Mouse (Mus musculus): Measurements from ENCODE around the gene Tex11.
A peak's percentile ranks its signal among the peaks of the same experiment; 100 is the strongest.
"Not testable (repeated sequence)": the region's sequence is repeated elsewhere in the genome, so short reads cannot be mapped to it uniquely, and the experiment has no call there.

Tex11 gene

GRCm38 (mm10) chrX:101059541-101059940 is at the start of gene Tex11:
Gene Tex11 (minus strand): TSS chrX:101059667.
- DNase-seq: no peak

GRCm38 (mm10) chrX:101085920-101086319 is 26.5 kb upstream of the Tex11 start, which contains the start of gene Slc7a3:
Gene Slc7a3 (minus strand): TSS chrX:101086020.
- DNase-seq: peak in 1 of 2 experiments; percentile 11

DNA sequence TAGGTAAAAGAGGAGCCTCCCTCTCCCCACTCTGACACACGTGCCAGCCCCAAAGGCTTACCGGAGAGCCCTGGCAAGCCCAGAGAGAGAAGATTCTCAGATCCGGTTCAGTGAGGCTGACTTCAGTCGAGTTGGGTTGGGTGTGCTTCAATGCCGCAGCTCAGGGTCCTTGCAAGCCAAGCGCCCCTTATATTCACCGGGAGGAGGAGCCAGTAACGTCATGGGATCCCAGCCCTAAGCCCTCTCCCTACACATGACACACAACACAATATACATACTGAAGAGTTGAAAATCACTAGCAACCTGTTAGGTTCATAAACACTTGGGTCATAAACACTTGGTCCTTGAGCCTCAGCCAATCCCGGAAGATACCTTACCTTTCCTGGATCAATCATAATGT is 25.7 kb upstream of the Tex11 start:
- DNase-seq: not testable (repeated sequence)

DNA sequence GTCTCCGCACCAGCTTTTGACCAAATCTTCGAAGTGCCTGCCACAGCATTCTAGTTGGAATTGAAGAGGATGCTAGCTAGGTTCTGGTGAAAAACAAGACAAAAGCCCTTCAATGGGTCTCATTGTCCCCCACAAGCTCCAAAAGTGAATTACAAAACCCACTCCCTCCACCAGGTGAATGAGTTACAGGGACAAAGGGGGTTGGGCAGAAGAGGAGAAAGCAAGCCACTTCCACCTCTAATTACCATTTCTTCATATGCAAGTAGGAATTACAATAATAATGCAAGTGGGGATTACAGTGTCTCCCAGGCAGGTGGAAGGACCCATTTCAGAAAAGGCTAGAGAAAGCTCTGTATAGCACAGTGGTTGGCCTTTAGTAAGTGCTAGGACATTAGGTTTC is 24.7 kb upstream of the Tex11 start:
- DNase-seq: no peak

DNA sequence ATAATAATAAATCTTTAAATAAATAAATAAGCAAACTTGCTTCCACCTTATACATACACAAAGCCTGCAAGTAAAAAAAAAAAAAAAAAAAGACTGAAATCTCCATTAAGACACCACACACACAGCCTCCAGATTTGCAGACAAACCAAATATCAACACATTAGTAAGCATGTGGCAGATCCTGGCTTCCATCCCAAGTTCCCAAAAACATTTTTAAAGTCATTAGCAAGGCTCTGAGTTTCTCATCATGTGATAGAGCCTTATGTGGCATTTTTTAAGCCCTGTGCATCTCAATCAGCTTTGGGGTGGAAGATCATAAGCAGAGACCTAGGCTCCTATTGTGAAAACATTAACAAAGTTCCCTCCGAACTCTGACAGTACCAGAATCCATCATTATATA is 5.8 kb upstream of the Tex11 start:
- DNase-seq: no peak

- DNase-seq: peak; percentile 7 to 49
Observed at GRCm38 (mm10) chrX:101063503-101063902, 4.0 kb upstream of the Tex11 start.

- DNase-seq: peak in 1 of 2 experiments; percentile 5
Observed at GRCm38 (mm10) chrX:100943640-100944039, 115.8 kb downstream of the Tex11 start.

GRCm38 (mm10) chrX:100839211-100839610 is 220.3 kb downstream of the Tex11 start:
- DNase-seq: no peak

DNA sequence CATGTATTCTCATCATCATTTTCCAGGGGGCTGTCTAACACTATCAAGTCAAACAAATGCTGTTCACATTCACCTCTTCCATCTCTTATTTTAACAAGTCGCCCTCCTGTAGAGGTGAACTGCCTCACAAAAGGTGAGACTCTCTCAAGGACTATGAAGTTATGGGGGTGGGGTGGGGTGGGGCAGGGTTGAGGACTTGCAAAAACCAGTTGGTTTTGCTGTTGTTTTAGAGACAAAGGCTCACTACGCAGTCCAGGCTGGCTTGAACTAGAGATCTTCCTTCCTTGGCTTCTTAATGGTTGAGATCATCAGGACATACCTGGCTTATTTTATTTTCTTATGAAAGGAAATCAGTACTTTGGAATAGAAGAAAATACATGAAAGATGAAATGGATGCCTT is 226.7 kb downstream of the Tex11 start:
- no peak for DNase-seq

- no peak for DNase-seq
Observed at GRCm38 (mm10) chrX:100825557-100825956, 233.9 kb downstream of the Tex11 start.

DNA sequence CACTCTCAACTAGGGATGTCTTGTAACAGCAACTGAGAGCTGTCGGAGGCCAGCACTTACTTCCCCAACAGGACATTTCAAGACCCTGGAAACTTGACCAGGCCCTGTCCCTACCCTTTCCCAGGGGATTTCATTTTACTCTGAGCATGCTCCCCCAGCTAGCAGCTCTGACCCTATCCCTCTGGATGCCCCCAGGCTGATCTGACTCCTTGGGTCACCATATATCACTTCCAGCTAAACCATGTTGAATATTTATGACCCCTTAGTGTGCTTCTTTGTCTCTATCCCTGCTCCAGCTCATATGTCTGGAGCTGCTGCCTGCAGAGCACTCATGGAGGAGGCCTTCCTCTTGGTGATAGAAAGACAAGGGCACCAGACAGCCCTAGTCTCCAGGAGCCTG is 238.3 kb downstream of the Tex11 start:
- DNase-seq: no peak

GRCm38 (mm10) chrX:100818681-100819080 is 240.8 kb downstream of the Tex11 start:
- DNase-seq: no peak

DNA sequence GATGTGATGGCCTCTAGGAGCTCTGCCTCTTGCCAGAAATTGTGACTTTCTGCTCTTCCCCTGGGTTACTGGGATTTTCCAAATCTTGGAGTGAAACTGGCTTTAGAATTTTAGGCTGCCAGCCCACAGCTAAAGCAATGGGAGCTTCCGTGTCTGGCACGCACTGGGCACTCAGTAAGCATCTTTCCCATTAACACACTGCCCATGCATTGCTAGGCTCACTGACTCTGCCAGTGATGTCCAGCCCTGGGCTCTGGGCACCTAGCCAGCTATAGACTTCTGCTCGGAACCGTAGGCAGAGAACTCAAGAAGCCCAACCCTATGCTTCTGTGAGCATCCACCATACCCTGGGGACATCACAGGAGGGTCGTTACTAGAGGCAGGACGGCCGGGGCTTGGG is 243.7 kb downstream of the Tex11 start:
- peak; percentile 80 to 88 for DNase-seq

DNA sequence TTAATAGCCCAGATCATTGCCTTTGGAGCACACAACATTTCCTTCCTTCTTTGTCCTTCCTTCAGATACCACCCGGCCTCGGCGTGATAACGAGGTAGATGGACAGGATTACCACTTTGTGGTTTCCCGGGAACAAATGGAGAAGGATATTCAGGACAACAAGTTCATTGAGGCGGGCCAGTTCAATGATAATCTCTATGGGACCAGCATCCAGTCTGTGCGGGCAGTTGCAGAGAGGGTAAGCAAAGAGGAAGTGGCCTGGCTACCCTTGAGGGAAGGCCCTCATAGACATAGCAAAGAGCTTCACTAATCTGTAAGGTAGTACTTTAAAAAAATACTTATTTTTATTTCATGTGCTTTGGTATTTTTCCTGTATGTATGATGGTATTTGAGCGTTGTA is 245.3 kb downstream of the Tex11 start:
- DNase-seq: no peak

DNA sequence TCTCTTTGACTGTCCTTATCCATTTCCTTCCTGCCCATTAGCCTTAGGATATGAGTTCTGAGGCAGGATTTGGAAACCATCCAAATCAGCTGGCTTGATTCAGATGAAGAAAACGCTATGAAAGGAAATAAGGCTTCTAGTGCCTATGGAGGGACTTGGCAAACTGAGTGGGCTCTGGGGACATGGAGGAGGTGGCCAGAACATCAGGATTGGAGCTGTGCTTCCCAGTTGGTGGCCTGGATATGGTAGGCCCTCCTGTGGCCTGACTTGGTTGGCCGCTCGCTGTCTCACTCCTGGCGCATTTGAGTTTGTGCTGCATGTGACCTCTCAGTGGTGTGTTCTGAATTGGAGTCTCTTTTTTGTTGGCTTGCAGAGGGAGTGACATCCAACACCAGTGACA is 248.3 kb downstream of the Tex11 start:
- DNase-seq: no peak

GRCm38 (mm10) chrX:100802034-100802433 is 257.4 kb downstream of the Tex11 start:
- DNase-seq: no peak

DNA sequence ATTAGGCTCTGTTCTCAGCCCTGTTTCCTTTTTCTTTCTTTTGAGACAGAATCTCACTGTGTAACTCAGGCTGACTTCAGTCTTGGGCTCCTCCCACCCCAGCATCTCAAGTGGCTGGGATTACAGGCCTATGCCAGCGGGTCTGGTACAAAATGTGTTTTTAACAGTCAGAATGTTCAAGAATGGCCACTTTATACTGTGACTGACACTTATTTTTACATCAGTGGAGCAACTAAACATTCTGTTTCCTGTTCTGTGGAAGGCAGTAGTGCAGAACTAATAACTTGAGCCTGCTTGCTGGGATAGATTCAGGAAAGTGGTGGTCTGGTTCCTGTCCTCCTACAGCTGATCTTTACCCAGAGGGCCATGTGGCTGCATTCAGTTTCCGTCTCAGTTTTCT is 258.8 kb downstream of the Tex11 start:
- DNase-seq: no peak

DNA sequence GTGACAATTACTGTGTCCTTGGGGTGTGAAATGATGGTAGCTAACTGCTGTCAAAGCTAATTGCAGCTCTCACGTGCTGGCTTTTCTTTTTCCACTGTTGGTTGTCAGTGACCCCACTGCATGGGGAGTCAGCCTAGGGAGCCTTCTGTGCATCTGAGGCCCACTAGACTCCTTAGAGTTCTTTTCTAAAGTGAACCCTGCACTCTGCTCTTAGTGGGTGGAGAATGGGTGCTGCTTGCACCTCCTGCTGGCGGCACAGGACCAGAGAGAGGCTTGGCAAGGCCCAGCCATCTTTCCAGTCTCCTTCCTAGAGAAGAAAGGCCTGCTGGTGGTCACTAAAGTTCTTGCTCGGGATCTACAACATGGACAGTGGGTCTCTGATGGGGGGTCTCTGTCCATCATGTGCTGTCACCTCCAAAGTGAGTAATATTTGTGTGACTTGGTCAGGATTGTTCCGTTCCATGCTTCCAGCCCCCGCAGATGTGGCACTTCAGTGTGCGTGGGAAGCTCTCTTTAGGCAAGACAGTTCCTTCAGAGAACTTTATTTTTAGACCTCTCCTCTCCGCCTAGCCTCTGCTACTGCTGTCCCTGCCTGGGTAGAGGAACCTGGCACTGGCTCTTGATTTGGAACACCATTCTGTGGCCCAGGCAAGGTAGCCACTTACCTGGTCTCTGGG is 261.5 kb downstream of the Tex11 start:
- no peak for DNase-seq

DNA sequence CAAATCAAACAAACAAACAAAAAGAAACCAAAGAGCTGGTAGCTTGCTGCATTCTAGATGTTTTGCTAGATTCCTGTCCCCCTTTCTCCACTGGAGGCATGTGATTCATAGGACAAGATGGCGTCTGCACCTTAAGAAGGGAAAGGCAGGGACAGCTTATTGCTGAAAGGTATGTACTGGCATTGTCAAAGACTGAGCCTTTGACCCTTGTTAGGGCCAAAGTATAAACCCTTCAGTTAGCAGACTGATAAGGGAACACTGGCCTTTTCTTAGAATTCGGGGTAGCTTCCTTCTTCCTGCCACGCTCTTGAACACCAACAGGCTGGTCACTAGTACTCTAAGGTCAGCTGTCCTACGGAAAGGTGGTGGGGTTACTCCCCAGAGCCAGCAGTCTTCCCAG is 262.1 kb downstream of the Tex11 start:
- no peak for DNase-seq

- DNase-seq: no peak
Observed at GRCm38 (mm10) chrX:100796741-100797090, 262.8 kb downstream of the Tex11 start.

DNA sequence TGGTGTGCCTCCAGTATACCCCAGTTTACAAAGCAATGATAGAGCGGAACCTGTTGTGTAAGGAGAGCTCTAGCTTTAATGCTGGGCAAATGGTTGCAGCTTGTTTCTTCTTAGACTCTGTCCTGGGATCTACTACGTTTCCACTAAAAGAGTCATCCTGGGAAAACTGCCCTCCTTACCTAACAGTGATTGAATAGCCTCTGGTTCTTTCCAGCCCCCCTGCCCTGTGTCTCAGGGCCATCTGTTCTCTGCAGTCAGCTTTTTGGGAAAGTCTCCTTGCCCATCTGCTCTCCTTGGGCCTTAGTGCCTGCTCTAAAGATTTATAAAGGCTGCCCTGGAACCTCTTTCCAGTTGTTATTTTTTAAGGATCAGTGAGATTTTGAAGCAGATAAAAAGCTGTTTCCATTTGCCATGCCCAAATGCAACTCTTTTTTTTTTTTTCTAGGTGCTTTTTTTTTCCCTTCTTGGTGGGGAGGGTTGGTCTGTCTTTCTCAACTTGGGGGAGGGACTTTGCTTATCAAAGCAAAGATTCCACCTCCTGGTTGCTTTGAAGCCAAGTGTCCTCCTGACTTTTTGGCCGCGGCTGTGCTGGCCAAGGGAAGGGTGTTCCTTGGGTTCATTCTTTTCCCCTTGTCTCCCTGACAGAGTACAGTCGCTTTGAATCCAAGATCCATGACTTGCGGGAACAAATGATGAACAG is 263.3 kb downstream of the Tex11 start:
- DNase-seq: peak; percentile 48 to 67

- DNase-seq: no peak
Observed at GRCm38 (mm10) chrX:100789322-100789721, 270.1 kb downstream of the Tex11 start.

All from cerebellum, postnatal 25 days (tissue).